Mouse (Mus musculus) macrophage (primary cell): Measurements from ENCODE around the gene Epn1. TPM values are rescaled to one million over a fixed set of nuclear protein-coding genes. Genes with fewer than 3 reads are reported as not detected.

Experiments
- H3K27ac ChIP-seq: fragments of 350-480 bp; formaldehyde crosslinking; 2 replicates; pipeline ENCODE4 v1.9.0; 2021
- H3K36me3 ChIP-seq: fragments of 350-480 bp; formaldehyde crosslinking; 2 replicates; pipeline ENCODE4 v1.9.0; 2021; ENCODE audit errors: inconsistent target
- H3K4me3 ChIP-seq: fragments of 350-480 bp; formaldehyde crosslinking; 2 replicates; pipeline ENCODE4 v1.9.0; 2021; ENCODE audit errors: inconsistent target
- H3K79me2 ChIP-seq: fragments of 350-480 bp; formaldehyde crosslinking; 2 replicates; pipeline ENCODE4 v1.9.0; 2021; ENCODE audit errors: inconsistent target
- WGBS: methylation state at CpG from one replicate; pipeline ENCODE4 v1.1.7; 2026; ENCODE audit warnings: inconsistent platforms; ENCODE audit not compliant: missing documents; 5-methylcytosine and 5-hydroxymethylcytosine counted together
- polyA plus RNA-seq: library from polyadenylated mRNA; stranded (reverse); fragments of 250-400 nt; gene quantifications from 3 replicates; pipeline ENCODE4 v1.2.4, GENCODE M21; 2018; ENCODE audit warnings: inconsistent platforms

Epn1 gene
- polyA plus RNA-seq, 1 experiment from 2014 or later = 84.6 TPM

- peaks cover 38% of the 10 kb centered on the region for H3K36me3 ChIP-seq
- peaks cover 74% of the 10 kb centered on the region for H3K79me2 ChIP-seq
- WGBS = 100% methylated on average over 2 of the region's 6 CpGs
- no peak overlapping the region for H3K4me3 ChIP-seq
- H3K27ac ChIP-seq = 0 out of 2 replicates have a peak overlapping the region, but pooled peaks have one; percentile 65
Measured at GRCm38 (mm10) chr7:5064886-5065285, 15.1 kb upstream of the Epn1 start.

- H3K4me3 ChIP-seq = no peak overlapping the region
- peaks cover 71% of the 10 kb centered on the region for H3K36me3 ChIP-seq
- peaks cover 98% of the 10 kb centered on the region for H3K79me2 ChIP-seq
- no peak overlapping the region for H3K27ac ChIP-seq
- 83% methylated on average over 1 of the region's 1 CpGs for WGBS
Measured at GRCm38 (mm10) chr7:5073586-5073985, 6.4 kb upstream of the Epn1 start.

GRCm38 (mm10) chr7:5074984-5075383 is 5.1 kb upstream of the Epn1 start:
- Histone ChIP-seq H3K36me3 (peaks cover 59% of the 10 kb centered on the region), H3K4me3 (no peak overlapping the region), H3K27ac (no peak overlapping the region), H3K79me2 (peaks cover 90% of the 10 kb centered on the region)
- 94% methylated on average over 3 of the region's 5 CpGs for WGBS

GRCm38 (mm10) chr7:5076931-5077330 is 3.1 kb upstream of the Epn1 start:
- peaks cover 41% of the 10 kb centered on the region for H3K36me3 ChIP-seq
- peaks cover 86% of the 10 kb centered on the region for H3K79me2 ChIP-seq
- WGBS = 94% methylated on average over 2 of the region's 2 CpGs
- H3K4me3 ChIP-seq = no peak overlapping the region
- peak overlapping the region; percentile 52 for H3K27ac ChIP-seq

- Histone ChIP-seq H3K36me3 (peaks cover 22% of the 10 kb centered on the region; the same call in 1 of the 2 replicates), H3K79me2 (peaks cover 79% of the 10 kb centered on the region), H3K4me3 (peak overlapping the region; percentile 15; the same call in 1 of the 2 replicates), H3K27ac (peak overlapping the region; percentile 62)
- WGBS = 34% methylated on average over 7 of the region's 13 CpGs
Measured at GRCm38 (mm10) chr7:5079365-5080009, 548 bp upstream of the Epn1 start.

- Histone ChIP-seq H3K79me2 (peaks cover 80% of the 10 kb centered on the region), H3K4me3 (peak overlapping the region; percentile 92), H3K36me3 (peaks cover 20% of the 10 kb centered on the region; the same call in 1 of the 2 replicates), H3K27ac (peak overlapping the region; percentile 89)
- 17% methylated on average over 6 of the region's 6 CpGs for WGBS
Measured at GRCm38 (mm10) chr7:5080815-5081214, 780 bp downstream of the Epn1 start.

- Histone ChIP-seq H3K36me3 (peaks cover 24% of the 10 kb centered on the region; the same call in 1 of the 2 replicates), H3K27ac (peak overlapping the region; percentile 89), H3K79me2 (peaks cover 81% of the 10 kb centered on the region), H3K4me3 (peak overlapping the region; percentile 92)
- 75% methylated on average over 6 of the region's 6 CpGs for WGBS
Measured at GRCm38 (mm10) chr7:5081241-5081640, 1.2 kb downstream of the Epn1 start.

- 100% methylated on average over 2 of the region's 2 CpGs for WGBS
- peaks cover 81% of the 10 kb centered on the region for H3K79me2 ChIP-seq
- peak overlapping the region; percentile 89 for H3K27ac ChIP-seq
- H3K36me3 ChIP-seq = peaks cover 26% of the 10 kb centered on the region; the same call in 1 of the 2 replicates
- H3K4me3 ChIP-seq = peak overlapping the region; percentile 92; the same call in 1 of the 2 replicates
Measured at GRCm38 (mm10) chr7:5081939-5082338, 1.9 kb downstream of the Epn1 start.

GRCm38 (mm10) chr7:5083325-5084105 is 3.5 kb downstream of the Epn1 start:
- peaks cover 81% of the 10 kb centered on the region for H3K79me2 ChIP-seq
- H3K4me3 ChIP-seq = no peak overlapping the region; the same call in 1 of the 2 replicates
- H3K27ac ChIP-seq = peak overlapping the region; percentile 89
- WGBS = 73% methylated on average over 18 of the region's 18 CpGs
- peaks cover 17% of the 10 kb centered on the region; the same call in 1 of the 2 replicates for H3K36me3 ChIP-seq

- no peak overlapping the region for H3K4me3 ChIP-seq
- WGBS = 100% methylated on average over 1 of the region's 1 CpGs
- peaks cover 93% of the 10 kb centered on the region for H3K79me2 ChIP-seq
- no peak overlapping the region for H3K27ac ChIP-seq
- peaks cover 32% of the 10 kb centered on the region; the same call in 1 of the 2 replicates for H3K36me3 ChIP-seq
Measured at GRCm38 (mm10) chr7:5085512-5085911, 5.5 kb downstream of the Epn1 start.

GRCm38 (mm10) chr7:5086921-5087440 is 6.9 kb downstream of the Epn1 start:
- WGBS = 87% methylated on average over 5 of the region's 5 CpGs
- H3K36me3 ChIP-seq = peaks cover 45% of the 10 kb centered on the region
- H3K27ac ChIP-seq = no peak overlapping the region
- no peak overlapping the region for H3K4me3 ChIP-seq
- H3K79me2 ChIP-seq = peaks cover 93% of the 10 kb centered on the region

GRCm38 (mm10) chr7:5087886-5088285 is 7.9 kb downstream of the Epn1 start:
- WGBS = 79% methylated on average over 4 of the region's 4 CpGs

GRCm38 (mm10) chr7:5089853-5090252 is 9.8 kb downstream of the Epn1 start:
- Histone ChIP-seq H3K36me3 (peaks cover 67% of the 10 kb centered on the region), H3K4me3 (no peak overlapping the region), H3K79me2 (peaks cover 99% of the 10 kb centered on the region), H3K27ac (no peak overlapping the region)
- 96% methylated on average over 15 of the region's 15 CpGs for WGBS

More at GRCm38 (mm10) chr7:5087886-5088285, 7.9 kb downstream of the Epn1 start:
- H3K36me3 ChIP-seq = peaks cover 54% of the 10 kb centered on the region
- peaks cover 95% of the 10 kb centered on the region for H3K79me2 ChIP-seq
- no peak overlapping the region for H3K27ac ChIP-seq
- no peak overlapping the region for H3K4me3 ChIP-seq

- Histone ChIP-seq H3K79me2 (peaks cover 90% of the 10 kb centered on the region), H3K36me3 (peaks cover 72% of the 10 kb centered on the region), H3K27ac (no peak overlapping the region), H3K4me3 (no peak overlapping the region)
- WGBS = 94% methylated on average over 14 of the region's 15 CpGs
Measured at GRCm38 (mm10) chr7:5091008-5091728, 11.1 kb downstream of the Epn1 start.
